Mouse (Mus musculus): Measurements from ENCODE around the gene Wfdc9. TPM values are rescaled to one million over a fixed set of nuclear protein-coding genes. Genes with fewer than 3 reads are reported as not detected.

Gene Wfdc9
- total and polyA plus RNA-seq, 2 experiments from 2014 or later, result not detected

GRCm38 (mm10) chr2:164670261-164670660 is 13.9 kb upstream of the Wfdc9 start:
- no peak for DNase-seq
- WGBS, result 88% methylated on average over 5 of the region's 5 CpGs
- H3K4me2 ChIP-seq (ENCODE audit: low read depth), result no peak overlapping the region

GRCm38 (mm10) chr2:164664851-164665250 is 8.5 kb upstream of the Wfdc9 start:
- Histone ChIP-seq H3K36me3 (ENCODE audit: insufficient read depth) (no peaks in the 10 kb centered on the region), H3K27ac (ENCODE audit: low read depth, low read length) (no peak overlapping the region), H3K4me3 (ENCODE audit: low read depth, low read length) (no peak overlapping the region), H3K9me3 (ENCODE audit: low read length) (no peaks in the 10 kb centered on the region), H3K4me1 (ENCODE audit: insufficient read depth) (no peaks in the 10 kb centered on the region), H3K4me2 (ENCODE audit: low read depth) (no peak overlapping the region), H3K9ac (no peak overlapping the region), H3K27me3 (ENCODE audit: insufficient read depth, low read length) (no peaks in the 10 kb centered on the region)
- no peak for TF ChIP-seq CTCF (IDR thresholded peaks at IDR 0.05; ENCODE audit: low read depth)
- DNase-seq, result no peak
- no peak for ATAC-seq
- 82% methylated on average over 7 of the region's 7 CpGs for WGBS

More at GRCm38 (mm10) chr2:164670261-164670660, 13.9 kb upstream of the Wfdc9 start:
- H3K4me1 ChIP-seq (ENCODE audit: insufficient read depth), result no peaks in the 10 kb centered on the region
- no peak overlapping the region for H3K4me3 ChIP-seq (ENCODE audit: low read depth, low read length)
- ATAC-seq, result no peak
- no peak overlapping the region for H3K27ac ChIP-seq (ENCODE audit: low read depth, low read length)
- TF ChIP-seq CTCF (IDR thresholded peaks at IDR 0.05; ENCODE audit: low read depth), result no peak
- H3K36me3 ChIP-seq (ENCODE audit: insufficient read depth), result no peaks in the 10 kb centered on the region
- H3K9me3 ChIP-seq (ENCODE audit: low read length), result no peaks in the 10 kb centered on the region
- no peak overlapping the region for H3K9ac ChIP-seq
- H3K27me3 ChIP-seq (ENCODE audit: insufficient read depth, low read length), result no peaks in the 10 kb centered on the region

- Histone ChIP-seq H3K27me3 (ENCODE audit: insufficient read depth, low read length) (no peaks in the 10 kb centered on the region), H3K4me2 (ENCODE audit: low read depth) (no peak within 1 kb of the TSS), H3K9ac (no peak within 1 kb of the TSS), H3K9me3 (ENCODE audit: low read length) (no peaks in the 10 kb centered on the region), H3K4me3 (ENCODE audit: low read depth, low read length) (no peak within 1 kb of the TSS), H3K36me3 (ENCODE audit: insufficient read depth) (no peaks in the 10 kb centered on the region), H3K4me1 (ENCODE audit: insufficient read depth) (no peaks in the 10 kb centered on the region), H3K27ac (ENCODE audit: low read depth, low read length) (no peak within 1 kb of the TSS)
- TF ChIP-seq CTCF (IDR thresholded peaks at IDR 0.05; ENCODE audit: low read depth), result peak; percentile 77
- DNase-seq, result peak; percentile 42
- no peak for ATAC-seq
- WGBS, result 20% methylated on average over 11 of the region's 11 CpGs
Measured at GRCm38 (mm10) chr2:164655858-164656257, 525 bp downstream of the Wfdc9 start, which contains the start of gene Wfdc10. Gene Wfdc10 (plus strand): TSS chr2:164656046.

DNA sequence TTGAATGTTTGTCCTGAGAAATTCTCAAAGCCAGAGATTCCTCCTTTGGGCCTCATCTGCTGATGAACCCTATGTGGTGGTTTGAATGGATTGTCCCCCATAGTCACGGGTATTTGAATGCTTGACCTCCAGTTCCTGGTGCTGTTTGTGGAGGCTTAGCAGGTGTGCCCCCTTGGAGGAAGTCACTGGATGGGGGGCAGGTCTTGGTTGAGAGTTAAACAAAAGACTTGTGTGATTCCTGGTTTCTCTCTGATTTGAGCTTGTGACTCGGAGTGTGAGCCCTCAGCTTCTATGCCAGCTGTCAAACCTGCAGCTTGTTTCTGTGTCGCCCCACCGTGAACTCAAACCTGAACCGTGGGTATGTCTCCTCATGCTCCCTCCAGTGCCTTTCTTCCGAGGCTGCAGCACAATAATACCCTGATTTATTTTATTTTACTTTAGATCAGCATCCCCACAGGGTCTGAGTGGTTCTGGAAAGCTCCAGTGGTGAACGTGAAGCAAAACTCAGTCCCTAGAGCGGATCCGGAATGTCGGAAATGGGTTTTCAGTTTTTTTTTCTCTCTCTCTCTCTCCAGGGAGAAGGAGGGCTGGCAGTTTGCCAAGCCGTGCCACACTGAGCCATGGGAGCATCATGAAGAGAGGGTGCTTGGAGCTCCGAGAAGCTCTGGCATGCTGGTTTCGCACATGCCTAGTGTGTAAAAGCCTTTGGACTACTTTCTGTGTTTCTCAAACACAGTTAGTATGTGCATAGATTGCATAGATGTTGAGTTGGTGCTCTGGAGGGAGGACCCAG is 14.3 kb downstream of the Wfdc9 start:
- no peaks in the 10 kb centered on the region for H3K4me1 ChIP-seq (ENCODE audit: insufficient read depth)
- no peaks in the 10 kb centered on the region for H3K9me3 ChIP-seq (ENCODE audit: low read length)
- no peaks in the 10 kb centered on the region for H3K27me3 ChIP-seq (ENCODE audit: insufficient read depth, low read length)
- peak; percentile 36 for DNase-seq
- ATAC-seq, result no peak
- no peak overlapping the region for H3K9ac ChIP-seq
- H3K4me2 ChIP-seq (ENCODE audit: low read depth), result no peak overlapping the region
- no peak for TF ChIP-seq CTCF (IDR thresholded peaks at IDR 0.05; ENCODE audit: low read depth)
- 55% methylated on average over 13 of the region's 13 CpGs for WGBS
- no peaks in the 10 kb centered on the region for H3K36me3 ChIP-seq (ENCODE audit: insufficient read depth)
- H3K27ac ChIP-seq (ENCODE audit: low read depth, low read length), result no peak overlapping the region
- H3K4me3 ChIP-seq (ENCODE audit: low read depth, low read length), result no peak overlapping the region

DNA sequence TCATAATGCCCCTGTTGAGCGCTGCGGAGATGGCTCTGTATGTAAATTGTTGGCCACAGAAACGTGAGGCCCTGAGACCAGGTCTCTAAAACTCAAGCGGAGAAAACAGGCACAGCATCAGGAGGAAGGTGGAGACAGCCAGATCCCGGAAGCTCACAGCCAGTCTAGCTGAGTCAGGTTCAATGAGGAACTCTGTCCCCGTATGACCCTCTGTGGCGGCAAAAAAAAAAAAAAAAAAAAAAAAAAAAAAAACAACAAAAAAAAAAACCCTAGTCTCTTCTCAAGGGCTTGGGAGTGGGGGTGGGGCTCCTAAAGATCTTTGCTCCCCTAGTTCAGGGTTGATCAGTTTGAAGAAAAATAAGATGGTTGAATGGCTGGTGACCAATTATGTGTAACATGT is 15.3 kb downstream of the Wfdc9 start:
- Histone ChIP-seq H3K36me3 (ENCODE audit: insufficient read depth) (no peaks in the 10 kb centered on the region), H3K4me3 (ENCODE audit: low read depth, low read length) (no peak overlapping the region), H3K4me2 (ENCODE audit: low read depth) (no peak overlapping the region), H3K4me1 (ENCODE audit: insufficient read depth) (no peaks in the 10 kb centered on the region), H3K27me3 (ENCODE audit: insufficient read depth, low read length) (no peaks in the 10 kb centered on the region), H3K9me3 (ENCODE audit: low read length) (no peaks in the 10 kb centered on the region), H3K9ac (no peak overlapping the region), H3K27ac (ENCODE audit: low read depth, low read length) (no peak overlapping the region)
- TF ChIP-seq CTCF (IDR thresholded peaks at IDR 0.05; ENCODE audit: low read depth), result no peak
- 64% methylated on average over 7 of the region's 7 CpGs for WGBS
- no peak for ATAC-seq
- DNase-seq, result no peak

- Histone ChIP-seq H3K27ac (ENCODE audit: low read depth, low read length) (no peak within 1 kb of the TSS), H3K9ac (no peak within 1 kb of the TSS)
- 84% methylated on average over 3 of the region's 3 CpGs for WGBS
Measured at GRCm38 (mm10) chr2:164638696-164639095, 17.7 kb downstream of the Wfdc9 start, which contains the start of gene Wfdc16. Gene Wfdc16 (minus strand): TSS chr2:164638796.

GRCm38 (mm10) chr2:164635266-164635665 is 21.1 kb downstream of the Wfdc9 start:
- no peak overlapping the region for H3K9ac ChIP-seq
- H3K4me3 ChIP-seq (ENCODE audit: low read depth, low read length), result no peak overlapping the region
- DNase-seq (no peak), ATAC-seq (no peak)
- H3K36me3 ChIP-seq (ENCODE audit: insufficient read depth), result no peaks in the 10 kb centered on the region
- H3K4me1 ChIP-seq (ENCODE audit: insufficient read depth), result no peaks in the 10 kb centered on the region
- no peak for TF ChIP-seq CTCF (IDR thresholded peaks at IDR 0.05; ENCODE audit: low read depth)
- H3K27me3 ChIP-seq (ENCODE audit: insufficient read depth, low read length), result no peaks in the 10 kb centered on the region
- H3K4me2 ChIP-seq (ENCODE audit: low read depth), result no peak overlapping the region
- WGBS, result 82% methylated on average over 9 of the region's 9 CpGs
- no peaks in the 10 kb centered on the region for H3K9me3 ChIP-seq (ENCODE audit: low read length)
- no peak overlapping the region for H3K27ac ChIP-seq (ENCODE audit: low read depth, low read length)

More at GRCm38 (mm10) chr2:164638696-164639095, 17.7 kb downstream of the Wfdc9 start, which contains the start of gene Wfdc16:
- H3K36me3 ChIP-seq (ENCODE audit: insufficient read depth), result no peaks in the 10 kb centered on the region
- no peaks in the 10 kb centered on the region for H3K4me1 ChIP-seq (ENCODE audit: insufficient read depth)
- no peak within 1 kb of the TSS for H3K4me2 ChIP-seq (ENCODE audit: low read depth)
- no peak within 1 kb of the TSS for H3K4me3 ChIP-seq (ENCODE audit: low read depth, low read length)
- ATAC-seq, result no peak
- DNase-seq, result no peak
- H3K27me3 ChIP-seq (ENCODE audit: insufficient read depth, low read length), result no peaks in the 10 kb centered on the region
- no peaks in the 10 kb centered on the region for H3K9me3 ChIP-seq (ENCODE audit: low read length)
- TF ChIP-seq CTCF (IDR thresholded peaks at IDR 0.05; ENCODE audit: low read depth), result no peak

Data from forebrain, postnatal 0 days (tissue).